Mouse (Mus musculus): ENCODE data around the gene Pigx. TPM values are rescaled to one million over a fixed set of nuclear protein-coding genes. Genes with fewer than 3 reads are reported as not detected.

Gene Pigx
- total and polyA plus RNA-seq, 2 experiments, result 19.0 to 37.7 TPM

DNA sequence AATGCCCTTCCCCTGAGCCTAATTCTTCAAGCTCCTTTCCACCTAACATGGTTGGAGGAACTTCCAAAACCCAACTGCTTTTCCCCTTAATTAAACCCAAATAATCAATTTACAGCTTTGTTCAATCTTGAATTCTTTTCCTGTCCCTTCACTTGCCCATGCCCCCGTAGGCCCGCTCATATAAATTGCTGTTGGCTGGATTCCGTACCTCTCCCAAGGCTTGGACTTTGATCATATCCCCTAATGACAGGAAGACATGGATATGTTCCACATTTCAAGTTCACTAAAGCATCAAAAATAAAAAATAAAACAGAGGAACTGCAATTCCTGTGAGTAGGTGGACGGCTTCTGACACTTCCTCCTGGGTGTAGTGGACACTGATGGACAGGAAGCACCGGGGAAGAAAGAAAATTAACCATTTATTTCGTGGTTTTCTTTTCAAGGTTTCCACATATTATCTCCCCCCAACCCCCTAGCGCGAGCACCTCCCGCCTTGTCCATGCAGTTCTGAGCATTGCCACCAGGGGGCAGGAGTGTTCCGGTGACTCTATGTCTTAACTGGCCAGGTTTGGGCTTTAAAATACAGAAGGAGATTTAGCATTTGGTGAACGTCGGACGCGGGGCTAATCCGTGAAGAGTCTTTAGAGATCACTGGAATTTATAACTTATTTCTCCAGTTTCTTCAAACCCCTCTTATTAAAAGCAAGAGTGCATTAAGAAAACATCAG is 15.6 kb upstream of the Pigx start:
- no peak overlapping the region for H3K4me3 ChIP-seq (ENCODE audit: insufficient read depth, low read depth, low read length)
- no peaks in the 10 kb centered on the region for H3K79me2 ChIP-seq (ENCODE audit: control insufficient read depth, insufficient read depth, low read length)
- H3K9ac ChIP-seq (ENCODE audit: low read depth, low read length), result no peak overlapping the region
- peak; percentile 36 for DNase-seq (ENCODE audit: extremely low read depth, low read depth, low spot score)
- no peaks in the 10 kb centered on the region for H3K27me3 ChIP-seq (ENCODE audit: control insufficient read depth, insufficient read depth, low read length)
- H3K36me3 ChIP-seq (ENCODE audit: control insufficient read depth, insufficient read depth, low read length), result no peaks in the 10 kb centered on the region
- H3K4me1 ChIP-seq (ENCODE audit: control insufficient read depth, insufficient read depth, low read length), result no peaks in the 10 kb centered on the region; the same call in 1 of the 2 replicates
- TF ChIP-seq CTCF (IDR thresholded peaks at IDR 0.05; ENCODE audit: low read depth, low read length) (peak; percentile 91), POLR2A (IDR thresholded peaks at IDR 0.05; ENCODE audit: extremely low read depth, insufficient read depth, low read length) (no peak)
- WGBS, result 13% methylated on average over 15 of the region's 15 CpGs
- H3K27ac ChIP-seq (replicated peaks; ENCODE audit: insufficient read depth, low read depth, low read length), result no peak overlapping the region

DNA sequence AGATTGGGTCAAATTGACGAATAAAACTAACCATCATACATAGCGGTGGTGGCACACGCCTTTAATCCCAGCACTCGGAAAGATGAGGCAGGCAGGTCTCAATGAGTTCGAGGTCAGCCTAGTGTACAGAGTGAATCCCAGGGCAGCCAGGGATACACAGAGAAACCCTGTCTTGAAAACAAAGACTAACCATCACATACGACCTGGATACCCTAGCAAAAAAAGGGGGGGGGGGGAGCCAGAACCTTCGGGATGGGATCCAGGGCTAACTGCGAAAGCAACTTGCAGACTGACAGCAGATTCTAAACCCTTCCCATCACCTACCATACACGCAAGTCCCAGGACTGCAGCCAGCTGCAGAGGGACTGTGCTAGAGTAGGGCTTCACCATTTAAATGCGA is 14.9 kb upstream of the Pigx start:
- Histone ChIP-seq H3K9ac (ENCODE audit: low read depth, low read length) (no peak overlapping the region), H3K79me2 (ENCODE audit: control insufficient read depth, insufficient read depth, low read length) (no peaks in the 10 kb centered on the region), H3K4me1 (ENCODE audit: control insufficient read depth, insufficient read depth, low read length) (no peaks in the 10 kb centered on the region; the same call in 1 of the 2 replicates), H3K36me3 (ENCODE audit: control insufficient read depth, insufficient read depth, low read length) (no peaks in the 10 kb centered on the region), H3K4me3 (ENCODE audit: insufficient read depth, low read depth, low read length) (no peak overlapping the region), H3K27me3 (ENCODE audit: control insufficient read depth, insufficient read depth, low read length) (no peaks in the 10 kb centered on the region), H3K27ac (replicated peaks; ENCODE audit: insufficient read depth, low read depth, low read length) (no peak overlapping the region)
- 83% methylated on average over 10 of the region's 10 CpGs for WGBS
- no peak for DNase-seq (ENCODE audit: extremely low read depth, low read depth, low spot score)
- TF ChIP-seq CTCF (IDR thresholded peaks at IDR 0.05; ENCODE audit: low read depth, low read length) (no peak), POLR2A (IDR thresholded peaks at IDR 0.05; ENCODE audit: extremely low read depth, insufficient read depth, low read length) (no peak)

DNA sequence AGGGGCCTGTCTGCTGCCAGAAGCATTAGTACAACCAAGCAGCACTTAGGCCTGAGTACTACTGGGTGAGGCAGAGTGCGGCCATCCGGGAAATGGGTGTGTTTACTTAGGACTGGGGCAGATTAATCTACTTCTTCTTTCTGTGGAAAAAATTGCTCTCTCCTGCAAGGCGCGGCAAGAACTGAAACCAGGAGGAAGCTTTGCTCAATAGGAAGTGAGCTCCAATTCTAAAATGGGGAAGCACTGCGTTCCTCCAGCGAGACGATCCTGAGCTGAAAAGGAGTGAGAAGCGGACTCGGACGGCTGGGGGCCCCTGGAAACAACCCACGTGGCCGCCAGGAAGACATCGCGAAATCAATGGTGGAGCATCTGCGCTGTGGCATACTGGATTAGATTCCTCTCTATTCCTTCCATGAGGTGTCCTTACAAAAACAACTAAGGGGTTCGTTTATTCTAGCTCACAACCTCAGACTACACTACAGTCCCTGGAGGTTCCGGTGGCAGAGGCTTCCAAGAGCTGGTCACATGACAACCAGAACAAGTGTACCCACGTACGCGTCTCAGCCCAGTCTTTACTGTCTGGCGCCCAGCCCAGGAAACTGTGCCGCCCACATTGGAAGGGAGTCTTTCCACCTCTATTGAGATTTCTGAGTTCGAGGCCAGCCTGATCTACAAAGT is 14.1 kb upstream of the Pigx start:
- H3K27ac ChIP-seq (replicated peaks; ENCODE audit: insufficient read depth, low read depth, low read length), result peak overlapping the region; percentile 29
- no peaks in the 10 kb centered on the region for H3K36me3 ChIP-seq (ENCODE audit: control insufficient read depth, insufficient read depth, low read length)
- peak overlapping the region; percentile 32; the same call in 1 of the 2 replicates for H3K4me3 ChIP-seq (ENCODE audit: insufficient read depth, low read depth, low read length)
- no peaks in the 10 kb centered on the region for H3K27me3 ChIP-seq (ENCODE audit: control insufficient read depth, insufficient read depth, low read length)
- peak; percentile 40 for DNase-seq (ENCODE audit: extremely low read depth, low read depth, low spot score)
- H3K79me2 ChIP-seq (ENCODE audit: control insufficient read depth, insufficient read depth, low read length), result no peaks in the 10 kb centered on the region
- H3K4me1 ChIP-seq (ENCODE audit: control insufficient read depth, insufficient read depth, low read length), result no peaks in the 10 kb centered on the region; the same call in 1 of the 2 replicates
- 53% methylated on average over 23 of the region's 23 CpGs for WGBS
- TF ChIP-seq POLR2A (IDR thresholded peaks at IDR 0.05; ENCODE audit: extremely low read depth, insufficient read depth, low read length) (no peak), CTCF (IDR thresholded peaks at IDR 0.05; ENCODE audit: low read depth, low read length) (no peak)
- no peak overlapping the region for H3K9ac ChIP-seq (ENCODE audit: low read depth, low read length)

DNA sequence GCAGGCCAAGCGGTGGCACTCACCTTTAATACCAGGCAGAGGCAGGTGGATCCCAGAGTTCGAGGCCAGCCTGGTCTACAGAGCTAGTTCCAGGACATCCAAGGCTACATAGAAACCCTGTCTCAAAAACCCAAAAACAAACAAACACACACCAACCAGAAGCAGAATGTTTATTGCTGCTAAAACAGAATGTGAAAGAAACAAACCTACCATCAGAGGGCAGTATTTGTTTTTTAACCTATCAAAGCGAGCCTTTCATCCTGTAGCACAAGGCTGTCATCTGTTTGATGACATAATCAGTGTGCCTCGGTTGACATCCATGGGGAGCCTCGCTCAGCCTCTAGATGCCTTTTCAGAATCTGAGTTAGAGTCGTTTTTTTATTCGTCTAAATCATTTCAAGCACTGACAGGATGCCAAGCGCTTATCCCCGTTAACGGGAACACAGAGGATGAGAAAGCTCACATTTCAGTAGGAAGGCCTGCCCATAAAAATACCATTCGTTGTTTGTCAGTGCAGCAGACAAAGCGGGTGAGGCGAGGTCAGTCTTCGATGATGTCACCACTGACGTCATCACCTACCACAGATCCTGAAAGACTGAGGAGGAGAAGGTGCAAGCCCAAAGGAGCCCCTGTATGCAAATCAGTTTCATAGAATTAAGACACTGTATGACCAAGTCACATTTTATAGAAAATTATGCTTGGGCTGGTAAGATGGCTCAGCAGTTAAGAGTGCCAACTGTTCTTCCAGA is 11.6 kb upstream of the Pigx start:
- no peaks in the 10 kb centered on the region; the same call in 1 of the 2 replicates for H3K4me1 ChIP-seq (ENCODE audit: control insufficient read depth, insufficient read depth, low read length)
- no peaks in the 10 kb centered on the region for H3K36me3 ChIP-seq (ENCODE audit: control insufficient read depth, insufficient read depth, low read length)
- no peaks in the 10 kb centered on the region for H3K79me2 ChIP-seq (ENCODE audit: control insufficient read depth, insufficient read depth, low read length)
- H3K27ac ChIP-seq (replicated peaks; ENCODE audit: insufficient read depth, low read depth, low read length), result no peak overlapping the region
- no peak overlapping the region for H3K9ac ChIP-seq (ENCODE audit: low read depth, low read length)
- no peak for TF ChIP-seq POLR2A (IDR thresholded peaks at IDR 0.05; ENCODE audit: extremely low read depth, insufficient read depth, low read length)
- TF ChIP-seq CTCF (IDR thresholded peaks at IDR 0.05; ENCODE audit: low read depth, low read length), result no peak
- 75% methylated on average over 15 of the region's 15 CpGs for WGBS
- no peaks in the 10 kb centered on the region for H3K27me3 ChIP-seq (ENCODE audit: control insufficient read depth, insufficient read depth, low read length)
- no peak overlapping the region for H3K4me3 ChIP-seq (ENCODE audit: insufficient read depth, low read depth, low read length)
- DNase-seq (ENCODE audit: extremely low read depth, low read depth, low spot score), result no peak

DNA sequence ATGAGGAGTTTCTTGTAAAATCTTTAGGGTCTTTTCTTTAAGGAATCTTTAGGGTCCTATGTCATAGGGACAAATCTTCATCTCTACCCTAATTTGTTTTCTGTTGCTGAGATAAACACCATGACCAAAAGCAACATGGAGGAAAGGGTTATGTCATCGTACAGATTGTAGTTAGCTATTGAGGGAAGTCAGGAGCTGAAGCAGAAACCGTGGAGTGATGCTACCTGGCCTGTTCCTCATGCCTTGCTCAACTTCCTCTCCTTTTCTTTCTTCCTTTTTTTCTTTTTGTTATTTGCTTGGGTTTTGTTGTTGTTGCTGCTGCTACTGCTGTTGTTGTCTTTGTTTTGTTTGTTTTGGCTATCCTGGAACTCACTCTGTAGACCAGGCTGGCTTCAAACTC is 9.0 kb upstream of the Pigx start:
- DNase-seq (ENCODE audit: extremely low read depth, low read depth, low spot score), result no peak
- Histone ChIP-seq H3K36me3 (ENCODE audit: control insufficient read depth, insufficient read depth, low read length) (no peaks in the 10 kb centered on the region), H3K4me3 (ENCODE audit: insufficient read depth, low read depth, low read length) (no peak overlapping the region), H3K79me2 (ENCODE audit: control insufficient read depth, insufficient read depth, low read length) (no peaks in the 10 kb centered on the region), H3K27me3 (ENCODE audit: control insufficient read depth, insufficient read depth, low read length) (no peaks in the 10 kb centered on the region), H3K4me1 (ENCODE audit: control insufficient read depth, insufficient read depth, low read length) (no peaks in the 10 kb centered on the region), H3K9ac (ENCODE audit: low read depth, low read length) (no peak overlapping the region), H3K27ac (replicated peaks; ENCODE audit: insufficient read depth, low read depth, low read length) (no peak overlapping the region)
- TF ChIP-seq CTCF (IDR thresholded peaks at IDR 0.05; ENCODE audit: low read depth, low read length), result no peak
- TF ChIP-seq POLR2A (IDR thresholded peaks at IDR 0.05; ENCODE audit: extremely low read depth, insufficient read depth, low read length), result no peak
- WGBS, result 83% methylated on average over 2 of the region's 2 CpGs
